Mouse (Mus musculus) ES-E14 (cell line): Measurements from ENCODE around the gene Tatdn2. TPM values are rescaled to one million over a fixed set of nuclear protein-coding genes. Genes with fewer than 3 reads are reported as not detected.

Experiments used
- DNase-seq: peaks from one replicate; pipeline ENCODE4 v3.0.0-alpha.2; 2013; ENCODE audit warnings: low read depth, low spot score
- H3K27ac ChIP-seq: 2 replicates; pipeline ENCODE4 v1.5.1; 2012; ENCODE audit warnings: low read depth, mild to moderate bottlenecking, low read length, moderate library complexity, mixed read lengths; ENCODE audit not compliant: poor library complexity, insufficient read depth, severe bottlenecking
- H3K36me3 ChIP-seq: 2 replicates; pipeline ENCODE4 v1.6.1; 2012; ENCODE audit warnings: mild to moderate bottlenecking, low read length, moderate library complexity, mixed read lengths; ENCODE audit not compliant: control insufficient read depth, poor library complexity, insufficient read depth, severe bottlenecking
- H3K4me1 ChIP-seq, 2 experiments: fragments of 150-350 bp in 1 of 2; sonication (generic) in 1 of 2; 2 replicates each; pipeline ENCODE4 v1.6.1; 2012; ENCODE audit warnings: low read length in 2 of 2, mild to moderate bottlenecking in 1 of 2, mixed read lengths in 1 of 2; ENCODE audit not compliant: control insufficient read depth in 2 of 2, insufficient read depth in 2 of 2, poor library complexity in 1 of 2
- H3K4me3 ChIP-seq, 2 experiments: fragments of 150-350 bp in 1 of 2; sonication (generic) in 1 of 2; 2 replicates each; pipeline ENCODE4 v1.5.1; 2012; ENCODE audit warnings: low read length in 2 of 2, low read depth in 1 of 2, mild to moderate bottlenecking in 1 of 2, mixed read lengths in 1 of 2; ENCODE audit not compliant: insufficient read depth in 1 of 2, poor library complexity in 1 of 2, severe bottlenecking in 1 of 2
- H3K9ac ChIP-seq: 2 replicates; pipeline ENCODE4 v1.6.1; 2012; ENCODE audit warnings: low read depth, mild to moderate bottlenecking, low read length, mixed read lengths; ENCODE audit not compliant: poor library complexity, insufficient read depth, severe bottlenecking
- H3K9me3 ChIP-seq: fragments of 150-350 bp; sonication (generic); 2 replicates; pipeline ENCODE4 v1.6.1; 2012; ENCODE audit warnings: low read depth, mild to moderate bottlenecking, low read length; ENCODE audit not compliant: control insufficient read depth, insufficient read depth
- CHD2 ChIP-seq: IDR thresholded peaks from 2 replicates; pipeline ENCODE4 v1.6.1; 2014; ENCODE audit warnings: mild to moderate bottlenecking, low read depth, low read length, inconsistent platforms
- HCFC1 ChIP-seq: IDR thresholded peaks from 2 replicates; pipeline ENCODE4 v1.6.1; 2012; ENCODE audit warnings: low read length, inconsistent platforms, borderline replicate concordance; ENCODE audit not compliant: insufficient read depth
- MAFK ChIP-seq: IDR thresholded peaks from 2 replicates; pipeline ENCODE4 v1.6.1; 2014; ENCODE audit warnings: mild to moderate bottlenecking, low read depth, low read length, inconsistent platforms; ENCODE audit not compliant: insufficient read depth
- ZC3H11A ChIP-seq: IDR thresholded peaks from 2 replicates; pipeline ENCODE4 v1.6.1; 2012; ENCODE audit warnings: low read depth, mild to moderate bottlenecking, inconsistent platforms, low read length, borderline replicate concordance
- ZNF384 ChIP-seq: IDR thresholded peaks from 2 replicates; pipeline ENCODE4 v1.6.1; 2012; ENCODE audit warnings: low read depth, low read length, inconsistent platforms
- in situ Hi-C, 2 experiments: fragments of 600-800 bp; cut with MboI; formaldehyde crosslinking; loops; one replicate each; pipeline ENCODE4 v1.15.1; 2025; ENCODE audit warnings: low sequenced_read_pairs in 2 of 2, inconsistent platforms in 1 of 2; ENCODE audit not compliant: unreplicated experiment in 2 of 2
- total RNA-seq: library from RNA; depleted of rRNA; stranded (reverse); fragments of 300-350 nt; gene quantifications from 2 replicates; pipeline ENCODE4 v1.2.3, GENCODE M21; 2012; rRNA removed

Gene Tatdn2
- total RNA-seq, result 62.6 and 70.6 TPM in 2 replicates

- DNase-seq, result peak; percentile 88
- H3K4me3 ChIP-seq, result peak within 1 kb of the TSS; percentile 97 to 98
- no peaks in the 10 kb centered on the region for H3K9me3 ChIP-seq
- TF ChIP-seq CHD2, result 0 out of 2 replicates have a peak, but pooled peaks have one; percentile 47
- no peak for TF ChIP-seq MAFK
- peak; percentile 61; the same call in 1 of the 2 replicates for TF ChIP-seq HCFC1
- no peak for TF ChIP-seq ZC3H11A
- TF ChIP-seq ZNF384, result peak; percentile 96
- peaks cover 20% of the 10 kb centered on the region for H3K36me3 ChIP-seq
- peak within 1 kb of the TSS; percentile 82 for H3K27ac ChIP-seq
- in situ Hi-C loops, result no loop called here
- H3K4me1 ChIP-seq, result peaks cover 4 to 5% of the 10 kb centered on the region in 2 experiments; a peak in 2 of 4 replicates
- H3K9ac ChIP-seq, result peak within 1 kb of the TSS; percentile 93
Observed at GRCm38 (mm10) chr6:113696582-113697221, at the start of gene Tatdn2. Gene Tatdn2 (plus strand): TSS chr6:113697050.

GRCm38 (mm10) chr6:113649346-113650196 is 47.3 kb upstream of the Tatdn2 start:
- Histone ChIP-seq H3K36me3 (no peaks in the 10 kb centered on the region), H3K27ac (no peak overlapping the region), H3K9ac (no peak overlapping the region), H3K4me3 (no peak overlapping the region), H3K4me1 (peaks cover 1 to 12% of the 10 kb centered on the region in 2 experiments; a peak in 2 of 4 replicates), H3K9me3 (no peaks in the 10 kb centered on the region)
- in situ Hi-C loops, result no loop called here
- TF ChIP-seq ZNF384, result no peak
- TF ChIP-seq CHD2, result no peak
- no peak for DNase-seq

- Histone ChIP-seq H3K4me3 (no peak overlapping the region), H3K9me3 (no peaks in the 10 kb centered on the region), H3K27ac (no peak overlapping the region), H3K4me1 (peaks cover 1 to 16% of the 10 kb centered on the region in 2 experiments; a peak in 2 of 4 replicates), H3K9ac (no peak overlapping the region), H3K36me3 (no peaks in the 10 kb centered on the region)
- TF ChIP-seq ZC3H11A (no peak), ZNF384 (0 out of 2 replicates have a peak, but pooled peaks have one; percentile 26)
- no peak for DNase-seq
- in situ Hi-C loops, result no loop called here
Observed at GRCm38 (mm10) chr6:113650197-113650640, 46.6 kb upstream of the Tatdn2 start.

GRCm38 (mm10) chr6:113651626-113652025 is 45.2 kb upstream of the Tatdn2 start:
- no peak overlapping the region for H3K4me3 ChIP-seq
- DNase-seq, result no peak
- no peak overlapping the region for H3K9ac ChIP-seq
- in situ Hi-C loops, result no loop called here
- H3K4me1 ChIP-seq, result peaks cover 1 to 17% of the 10 kb centered on the region in 2 experiments; a peak in 2 of 4 replicates
- H3K9me3 ChIP-seq, result no peaks in the 10 kb centered on the region
- TF ChIP-seq HCFC1 (no peak), ZNF384 (no peak), ZC3H11A (no peak), MAFK (no peak)
- no peak overlapping the region for H3K27ac ChIP-seq
- no peaks in the 10 kb centered on the region for H3K36me3 ChIP-seq
